Mouse (Mus musculus) frontal cortex, postnatal 10 days (tissue): Measurements from ENCODE around the gene C1qtnf9.

Source experiments
- DNase-seq, 2 experiments: peaks; one replicate each; pipeline ENCODE4 v3.0.0; 2022; ENCODE audit warnings: low spot score in 2 of 2, mixed read lengths in 1 of 2

C1qtnf9 gene

DNA sequence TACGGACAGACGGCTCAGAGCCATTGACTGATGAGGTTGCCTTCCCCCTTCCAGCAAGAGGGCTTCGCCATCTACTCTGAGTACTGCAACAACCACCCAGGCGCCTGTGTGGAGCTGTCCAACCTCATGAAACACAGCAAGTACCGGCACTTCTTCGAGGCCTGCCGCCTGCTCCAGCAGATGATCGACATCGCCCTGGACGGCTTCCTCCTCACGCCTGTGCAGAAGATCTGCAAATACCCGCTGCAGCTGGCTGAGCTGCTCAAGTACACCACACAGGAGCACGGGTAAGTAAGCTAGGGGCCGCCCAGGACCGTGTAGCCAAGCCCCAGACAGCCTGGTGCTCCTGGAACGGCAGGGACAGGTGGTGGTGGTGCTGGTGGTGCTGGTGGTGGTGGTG lies 16.4 kb upstream of the C1qtnf9 start:
- DNase-seq = no peak

DNA sequence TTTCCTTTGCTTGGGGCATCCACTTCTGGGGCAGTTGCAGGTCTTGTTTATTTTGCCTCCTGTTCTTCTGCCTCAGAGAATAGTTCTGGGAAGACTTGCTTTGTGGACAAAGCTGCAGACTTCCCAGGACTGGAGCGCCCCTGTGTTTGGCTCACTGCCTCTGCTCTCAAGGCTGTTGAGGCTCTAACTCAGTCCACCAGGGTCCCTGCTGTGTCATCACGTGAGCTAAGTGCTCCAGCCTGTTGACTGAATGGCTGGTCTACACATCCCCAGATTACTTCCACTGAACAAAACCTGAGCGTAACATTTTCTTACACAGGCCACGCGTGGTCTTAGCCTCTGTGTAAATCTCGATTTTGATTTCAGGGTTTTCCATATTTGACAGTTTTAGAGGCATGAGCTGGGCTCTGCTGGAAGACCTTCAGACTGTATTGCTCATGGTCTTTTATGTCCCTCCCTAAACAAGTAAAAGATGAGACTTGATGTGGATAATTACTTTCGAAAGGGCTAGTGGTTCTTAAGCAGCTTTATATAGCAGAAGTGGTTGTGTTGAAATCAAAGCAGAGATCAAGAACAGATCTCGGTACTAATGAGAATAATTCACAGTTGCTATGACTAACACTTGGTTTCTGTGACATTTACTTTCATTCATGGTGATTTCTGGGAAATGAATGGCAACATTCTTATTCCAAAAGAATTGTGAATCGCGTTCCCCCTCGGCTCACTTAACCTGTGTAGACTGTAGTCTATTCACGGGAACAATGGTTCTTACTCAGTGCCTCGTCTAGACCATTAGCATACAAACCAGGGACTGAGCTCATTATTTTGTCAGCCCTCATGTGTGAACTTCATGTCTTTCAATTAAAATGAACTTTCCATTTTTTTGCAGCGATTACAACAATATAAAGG lies 14.8 kb upstream of the C1qtnf9 start:
- no peak for DNase-seq

DNA sequence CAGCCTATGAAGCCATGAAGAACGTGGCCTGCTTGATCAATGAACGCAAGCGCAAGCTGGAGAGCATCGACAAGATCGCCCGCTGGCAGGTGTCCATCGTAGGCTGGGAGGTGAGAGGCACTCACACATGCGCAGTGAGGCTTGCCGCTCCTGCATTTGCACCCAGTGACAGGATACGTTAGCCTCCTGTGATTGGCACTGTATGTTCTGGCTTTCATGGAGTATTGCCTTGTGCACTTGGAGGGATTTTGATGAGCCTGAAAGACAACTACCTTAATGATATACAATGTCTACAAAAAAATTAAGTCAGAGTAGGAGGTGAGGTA lies 14.2 kb upstream of the C1qtnf9 start:
- DNase-seq = no peak

DNA sequence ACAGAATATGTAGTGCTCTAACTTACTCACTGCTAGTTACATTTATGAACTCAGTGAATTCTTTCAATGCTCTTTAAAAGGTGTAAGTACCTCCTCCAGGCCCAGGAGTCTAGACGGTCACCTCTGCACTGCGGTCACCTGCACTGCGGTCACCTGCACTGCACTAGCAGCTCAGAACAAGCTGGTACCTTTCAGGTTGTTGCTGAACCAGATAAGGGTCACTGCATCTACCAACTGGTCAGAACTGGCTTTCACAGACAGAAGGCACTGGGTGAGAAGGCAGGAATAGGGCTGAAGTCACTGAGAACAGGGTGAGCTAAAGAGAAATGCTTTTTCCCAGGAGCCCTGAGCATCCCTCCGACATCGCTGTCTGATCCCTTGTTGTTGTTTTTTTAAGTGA lies 13.3 kb upstream of the C1qtnf9 start:
- no peak for DNase-seq

DNA sequence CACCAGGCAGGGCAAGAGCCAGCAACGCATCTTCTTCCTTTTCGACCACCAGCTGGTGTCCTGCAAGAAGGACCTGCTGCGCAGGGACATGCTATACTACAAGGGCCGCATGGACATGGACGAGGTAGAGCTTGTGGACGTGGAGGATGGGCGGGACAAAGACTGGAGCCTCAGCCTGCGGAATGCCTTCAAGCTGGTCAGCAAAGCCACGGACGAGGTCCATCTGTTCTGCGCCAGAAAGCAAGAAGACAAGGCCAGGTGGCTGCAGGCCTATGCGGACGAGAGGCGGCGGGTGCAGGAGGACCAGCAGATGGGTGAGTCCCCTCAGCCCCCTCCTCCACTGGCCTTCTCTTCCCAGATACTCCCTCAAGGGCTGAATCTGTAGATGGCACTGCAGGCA lies 11.7 kb upstream of the C1qtnf9 start:
- no peak for DNase-seq

GRCm38 (mm10) chr14:60757265-60757664 lies 10.7 kb upstream of the C1qtnf9 start:
- DNase-seq = no peak

DNA sequence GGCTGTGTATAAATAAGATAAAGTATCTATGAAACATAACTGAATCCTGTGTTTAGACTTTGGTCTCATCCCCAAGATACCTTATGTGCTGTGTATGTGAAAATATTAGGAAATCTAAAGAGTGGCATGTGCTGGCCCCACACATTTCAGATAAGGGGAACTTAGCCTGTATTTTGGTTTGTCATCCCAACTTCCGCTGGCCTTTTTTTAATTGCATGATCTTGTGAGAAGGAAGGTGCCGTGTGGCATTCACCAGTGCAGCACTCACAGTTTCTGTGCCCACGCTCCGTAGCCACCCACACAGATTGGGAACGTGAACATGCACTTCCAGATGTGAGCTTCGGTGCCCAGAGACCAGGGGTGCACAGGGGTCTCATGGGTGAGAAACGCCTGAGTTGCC lies 10.2 kb upstream of the C1qtnf9 start:
- DNase-seq = no peak

- DNase-seq = no peak
Observed at GRCm38 (mm10) chr14:60759097-60759496, 8.8 kb upstream of the C1qtnf9 start.

GRCm38 (mm10) chr14:60761801-60762200 lies 6.1 kb upstream of the C1qtnf9 start:
- no peak for DNase-seq

GRCm38 (mm10) chr14:60762754-60763153 lies 5.2 kb upstream of the C1qtnf9 start:
- no peak for DNase-seq

DNA sequence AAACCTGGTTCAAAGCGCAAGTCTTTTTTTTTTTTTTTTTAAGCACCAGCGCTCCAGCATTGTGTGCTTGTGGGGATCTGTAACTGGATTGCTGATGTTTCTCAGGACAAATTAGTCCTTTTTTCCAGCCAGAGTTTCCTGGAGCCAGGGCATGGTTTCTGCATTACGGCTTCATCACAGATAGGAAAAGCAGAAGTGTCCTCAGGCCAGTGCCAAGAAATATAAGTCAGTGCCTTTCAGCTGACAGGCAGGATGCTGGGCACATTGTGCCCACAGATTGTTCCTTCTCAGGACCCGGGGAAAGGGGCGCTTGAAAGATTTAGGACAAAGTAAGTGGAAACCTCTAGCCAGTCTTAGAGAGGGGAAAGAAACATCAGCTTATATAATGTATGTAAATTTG lies 4.2 kb upstream of the C1qtnf9 start:
- DNase-seq = no peak

GRCm38 (mm10) chr14:60764526-60764925 lies 3.4 kb upstream of the C1qtnf9 start:
- DNase-seq = no peak

DNA sequence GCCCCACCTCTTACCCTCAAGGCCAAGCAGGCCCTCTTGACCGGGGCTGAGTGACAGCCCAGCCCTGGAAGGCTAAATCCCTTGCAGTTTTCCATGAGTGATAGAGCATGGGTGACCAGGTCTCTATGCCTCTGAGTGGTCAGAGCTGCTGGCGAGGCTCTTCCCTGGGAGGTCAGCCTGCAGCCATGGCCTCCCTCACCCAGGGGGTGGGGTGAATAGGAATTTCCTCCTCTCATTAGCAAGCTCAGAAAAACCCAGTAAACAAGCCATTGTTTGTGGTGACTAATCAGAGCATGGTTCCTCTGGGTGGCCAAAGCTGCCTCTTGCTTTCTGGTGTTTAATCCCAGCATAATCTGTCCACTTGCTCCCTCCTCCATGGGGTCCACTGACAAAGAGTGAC lies 2.9 kb upstream of the C1qtnf9 start:
- DNase-seq = no peak

- no peak for DNase-seq
Observed at GRCm38 (mm10) chr14:60769340-60769739, 1.4 kb downstream of the C1qtnf9 start.

GRCm38 (mm10) chr14:60770594-60770993 lies 2.7 kb downstream of the C1qtnf9 start:
- DNase-seq = no peak

DNA sequence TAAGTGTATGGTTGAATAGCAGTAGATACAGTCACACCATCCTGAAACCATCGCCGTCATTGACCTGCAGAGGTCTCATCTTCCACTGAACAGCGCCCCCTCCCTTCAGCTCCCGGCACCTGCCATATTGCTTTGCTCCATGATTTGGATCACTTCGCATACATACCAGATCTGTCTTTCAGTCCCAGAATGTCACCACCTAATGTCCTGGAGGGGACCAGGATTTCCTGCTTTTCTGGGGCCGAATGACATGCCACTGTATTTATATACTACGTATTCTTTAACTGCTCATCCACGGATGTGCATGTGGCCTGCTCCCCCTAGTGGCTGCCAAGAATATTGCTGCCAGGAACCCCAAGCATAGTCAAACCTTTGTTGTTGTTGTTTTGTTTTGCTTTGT lies 3.1 kb downstream of the C1qtnf9 start:
- peak; percentile 30 to 58 for DNase-seq

DNA sequence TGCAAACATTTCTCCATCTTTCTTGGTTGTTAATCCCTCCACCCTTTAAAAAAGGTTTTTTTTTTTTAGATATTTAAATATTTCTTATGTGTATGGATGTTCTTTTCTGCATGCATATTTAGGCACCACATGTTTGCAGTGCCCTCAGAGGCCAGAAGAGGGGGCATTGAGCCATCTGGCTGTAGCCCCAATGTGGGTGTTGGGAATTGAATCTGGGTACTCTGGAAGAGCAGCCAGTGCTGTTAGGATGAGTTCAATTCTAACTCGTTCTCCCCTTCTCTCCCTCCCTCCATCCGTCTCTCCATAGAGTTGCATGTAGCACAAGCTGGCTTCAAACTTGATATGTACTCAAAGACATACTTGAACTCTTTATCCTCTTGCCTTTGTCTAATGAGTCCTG lies 5.5 kb downstream of the C1qtnf9 start:
- DNase-seq = no peak

- DNase-seq = no peak
Observed at GRCm38 (mm10) chr14:60776521-60776920, 8.6 kb downstream of the C1qtnf9 start.

DNA sequence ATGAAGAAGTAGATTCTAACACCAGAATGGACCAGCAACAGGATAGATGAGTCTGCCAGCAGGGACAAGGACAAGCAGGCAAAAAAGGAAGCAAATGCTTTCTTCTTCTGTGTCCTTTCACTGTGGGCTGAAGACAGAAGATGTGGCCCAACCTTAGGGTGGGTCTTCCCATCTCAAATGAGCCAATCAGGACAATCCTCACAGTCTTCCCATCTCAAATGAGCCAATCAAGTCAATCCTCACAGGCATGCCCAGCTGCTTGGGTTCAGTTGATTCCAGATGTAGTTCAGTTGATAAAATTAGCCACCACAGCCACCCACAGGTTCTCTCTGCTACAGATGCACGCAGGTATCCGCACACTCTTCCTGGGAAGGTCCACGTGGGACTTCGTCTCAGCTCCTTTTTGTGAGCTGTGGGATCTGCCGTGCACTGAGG lies 9.6 kb downstream of the C1qtnf9 start:
- no peak for DNase-seq

GRCm38 (mm10) chr14:60779198-60779597 lies 11.3 kb downstream of the C1qtnf9 start:
- no peak for DNase-seq

GRCm38 (mm10) chr14:60782121-60782656 lies 14.3 kb downstream of the C1qtnf9 start:
- no peak for DNase-seq

GRCm38 (mm10) chr14:60783196-60783595 lies 15.3 kb downstream of the C1qtnf9 start:
- no peak for DNase-seq
